Mouse (Mus musculus) hindlimb bud, embryonic 11.5 days (tissue): ENCODE results near the gene Tex44.

Experiments
- DNase-seq: peaks from one replicate; pipeline ENCODE4 v3.0.0-alpha.2; 2012; ENCODE audit warnings: low read depth, low spot score; ENCODE audit errors: extremely low spot score

The Tex44 gene

GRCm38 (mm10) chr1:86426128-86426527 lies at the start of gene Tex44, which contains the start of gene Nmur1:
Tex44 (plus strand) TSS chr1:86426329.
Nmur1 (minus strand) TSS chr1:86426228.
- no peak for DNase-seq

DNA sequence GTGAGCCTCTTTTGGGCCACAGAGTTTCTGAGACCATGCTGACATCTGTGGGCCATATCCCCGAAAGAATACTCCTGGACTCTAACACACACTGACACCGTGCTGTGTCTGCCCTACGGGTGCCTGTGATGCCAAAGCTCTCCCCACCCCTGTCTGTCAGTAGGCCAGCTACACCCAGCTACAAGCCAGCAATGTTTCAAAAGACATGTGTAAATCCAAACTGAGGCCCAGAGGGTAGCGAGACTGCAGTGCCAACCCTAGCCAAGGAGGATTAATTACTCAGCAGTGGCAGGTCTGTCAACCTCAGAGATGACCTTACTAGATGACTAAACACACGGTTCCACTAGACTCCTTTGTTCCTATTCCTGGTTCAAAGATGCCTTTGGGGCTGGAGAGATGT lies 49.8 kb upstream of the Tex44 start:
- DNase-seq: no peak

DNA sequence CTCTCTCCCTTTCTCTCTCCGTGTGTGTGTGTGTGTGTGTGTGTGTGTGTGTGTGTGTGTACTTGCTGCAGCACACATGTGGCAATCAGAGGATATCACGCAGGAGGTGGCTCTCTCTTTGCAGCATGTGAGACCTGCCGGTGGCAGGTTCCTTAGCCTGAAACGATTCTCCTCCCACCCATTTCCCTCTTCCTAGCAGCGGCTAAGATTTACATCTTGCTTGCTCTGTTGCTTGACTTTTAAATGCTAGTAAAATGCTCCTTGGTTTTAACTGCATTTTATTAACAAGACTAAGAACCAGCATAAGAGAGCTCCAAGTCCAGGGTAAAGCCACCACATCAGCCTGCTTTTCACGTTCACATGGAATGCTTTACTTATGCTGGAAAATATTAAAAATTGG lies 47.5 kb upstream of the Tex44 start:
- DNase-seq: no peak

- no peak for DNase-seq
These were observed 47.0 kb upstream of the Tex44 start for GRCm38 (mm10) chr1:86379161-86379569.

DNA sequence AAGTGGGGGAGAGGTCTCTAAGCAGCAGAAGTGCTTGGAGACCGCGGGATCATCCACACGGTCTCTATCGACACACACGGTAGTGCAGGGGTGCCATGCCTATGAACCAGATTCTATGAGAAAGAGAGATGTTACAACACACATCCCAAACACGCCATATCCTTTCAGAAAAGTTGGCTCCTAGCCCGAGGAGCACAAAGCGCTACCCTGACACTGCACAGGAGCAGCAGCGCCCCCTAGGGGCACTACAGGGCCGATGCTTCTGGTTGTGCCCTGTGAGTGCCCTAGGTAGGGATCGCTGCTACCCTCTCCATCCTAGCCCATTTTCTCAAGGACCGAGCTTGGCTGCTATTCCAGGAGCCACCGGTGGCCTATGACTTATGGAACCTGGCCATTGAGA lies 45.1 kb upstream of the Tex44 start:
- no peak for DNase-seq

DNA sequence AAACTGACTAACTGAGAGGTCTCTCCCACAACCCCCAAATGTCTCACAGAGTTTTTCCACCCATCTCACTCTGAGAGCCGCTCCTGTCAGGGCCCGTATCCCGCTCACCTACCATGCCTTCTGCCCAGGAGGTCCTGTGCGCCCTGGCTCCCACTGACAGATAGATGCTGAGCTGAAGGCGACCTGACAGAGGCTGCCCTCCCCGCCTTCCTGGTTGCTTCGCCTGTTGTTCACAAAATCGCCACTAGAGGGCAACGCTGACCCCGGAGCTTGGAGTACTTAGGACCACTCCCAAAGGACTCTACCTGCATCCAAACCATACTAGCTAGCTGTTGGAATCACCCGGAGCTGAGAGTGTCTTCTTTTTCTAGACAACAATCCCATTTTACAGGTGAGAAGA lies 36.9 kb upstream of the Tex44 start:
- DNase-seq: no peak

DNA sequence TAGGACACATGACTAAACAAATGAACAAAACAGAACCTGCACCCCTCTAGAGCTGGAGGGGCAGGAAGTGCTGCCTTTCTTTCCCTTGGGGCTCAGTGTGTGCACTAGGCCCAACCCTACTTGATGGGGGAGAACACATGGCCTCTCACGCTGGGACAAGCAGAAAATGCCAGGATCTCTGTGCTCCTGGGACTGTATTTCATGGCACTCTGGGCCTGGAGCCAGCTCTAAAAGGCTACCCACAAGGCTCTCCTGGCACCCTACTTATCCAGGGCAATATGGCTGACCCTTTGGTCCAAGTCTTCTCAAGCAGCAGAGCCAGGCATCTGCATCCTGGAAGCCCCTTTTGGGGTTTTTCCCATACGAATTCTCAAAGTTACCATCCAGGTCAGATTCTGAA lies 34.7 kb upstream of the Tex44 start:
- no peak for DNase-seq

- no peak for DNase-seq
These were observed 32.9 kb upstream of the Tex44 start for GRCm38 (mm10) chr1:86393219-86393618.

DNA sequence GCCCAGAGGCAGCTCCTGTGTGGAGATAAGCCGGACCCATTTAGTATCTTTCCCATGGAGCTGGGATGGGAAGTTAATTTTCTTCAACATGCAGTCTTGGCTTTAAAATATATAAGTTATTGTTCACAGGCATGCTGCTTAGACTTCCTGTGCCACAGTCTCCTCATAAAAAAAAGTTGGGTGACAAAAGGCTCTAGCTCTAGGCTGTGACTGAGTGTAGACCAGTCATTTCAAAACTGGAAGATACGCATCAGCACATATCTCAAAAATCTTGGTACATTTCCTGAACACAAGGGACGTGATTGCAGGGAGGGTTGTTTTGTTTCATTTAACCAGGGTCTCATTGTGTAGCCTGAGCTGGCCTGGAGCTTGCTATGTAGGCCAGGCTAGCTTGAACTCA lies 31.9 kb upstream of the Tex44 start:
- DNase-seq: no peak

DNA sequence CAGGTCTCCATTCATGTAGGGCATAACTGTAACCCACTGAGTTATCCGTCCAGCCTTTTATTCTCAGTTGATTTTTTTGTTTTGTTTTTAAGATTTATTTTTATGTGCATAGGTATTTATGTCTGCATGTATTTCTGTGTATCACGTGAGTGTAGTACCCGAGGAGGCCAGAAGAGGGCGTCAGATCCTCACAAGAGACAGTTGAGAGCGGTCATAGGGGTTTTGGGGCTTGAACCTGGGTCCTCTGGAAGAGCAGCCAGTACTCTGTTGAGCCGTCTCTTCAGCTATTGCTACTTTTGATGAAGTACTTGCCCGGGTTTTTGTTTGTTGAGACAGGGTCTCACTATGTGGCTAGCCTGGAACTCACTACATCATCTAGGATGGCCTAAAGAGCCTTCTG lies 30.2 kb upstream of the Tex44 start:
- no peak for DNase-seq

GRCm38 (mm10) chr1:86397621-86398020 lies 28.5 kb upstream of the Tex44 start:
- DNase-seq: no peak

- no peak for DNase-seq
These were observed 27.9 kb upstream of the Tex44 start for GRCm38 (mm10) chr1:86398222-86398621.

DNA sequence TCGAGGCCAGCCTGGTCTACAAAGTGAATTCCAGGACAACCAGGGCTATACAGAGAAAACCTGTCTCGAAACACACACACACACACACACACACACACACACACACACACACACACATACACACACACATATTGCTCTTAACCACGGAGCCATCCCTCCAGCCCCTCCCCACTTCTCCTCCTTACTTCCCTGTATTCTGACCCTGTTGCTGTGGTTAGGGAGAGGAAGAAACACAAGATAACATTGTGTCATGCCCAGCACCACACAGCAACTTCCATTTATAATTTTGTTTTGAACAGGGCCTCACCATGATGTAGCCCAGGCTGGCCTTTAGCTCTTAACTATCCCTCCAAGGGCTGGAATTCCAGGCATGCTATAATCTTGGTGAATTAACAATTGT lies 26.8 kb upstream of the Tex44 start:
- DNase-seq: no peak

DNA sequence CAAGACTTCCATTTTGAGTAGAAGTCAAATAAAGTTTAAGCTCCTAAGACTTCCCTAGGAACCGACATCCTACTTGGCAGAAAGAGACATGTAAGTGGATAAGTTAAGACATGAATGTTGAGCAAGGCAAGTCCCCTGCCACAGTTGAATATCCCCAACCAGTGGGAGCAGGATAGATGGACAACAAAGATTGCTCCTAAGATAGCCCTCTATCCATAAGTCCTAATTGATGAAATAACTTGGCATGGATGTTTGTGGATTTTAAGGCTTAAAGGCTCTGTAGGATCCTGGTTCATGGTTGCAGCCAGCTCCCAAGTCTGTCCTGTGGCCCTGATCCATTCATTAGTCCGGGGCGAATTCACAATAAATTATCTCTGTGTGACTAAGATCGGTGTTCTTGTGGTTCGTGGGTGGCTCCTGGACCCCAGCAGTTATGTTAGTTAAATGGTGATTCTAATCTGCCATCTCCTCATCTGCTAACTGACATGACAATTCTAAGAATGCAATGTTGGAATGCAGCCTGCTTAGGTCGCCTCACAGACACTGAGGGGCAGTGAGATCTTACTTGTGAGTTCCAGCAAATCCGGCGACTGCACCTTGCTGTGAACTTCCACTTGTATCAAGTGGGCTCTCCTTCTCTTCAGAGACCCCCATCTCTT lies 25.9 kb upstream of the Tex44 start:
- no peak for DNase-seq

DNA sequence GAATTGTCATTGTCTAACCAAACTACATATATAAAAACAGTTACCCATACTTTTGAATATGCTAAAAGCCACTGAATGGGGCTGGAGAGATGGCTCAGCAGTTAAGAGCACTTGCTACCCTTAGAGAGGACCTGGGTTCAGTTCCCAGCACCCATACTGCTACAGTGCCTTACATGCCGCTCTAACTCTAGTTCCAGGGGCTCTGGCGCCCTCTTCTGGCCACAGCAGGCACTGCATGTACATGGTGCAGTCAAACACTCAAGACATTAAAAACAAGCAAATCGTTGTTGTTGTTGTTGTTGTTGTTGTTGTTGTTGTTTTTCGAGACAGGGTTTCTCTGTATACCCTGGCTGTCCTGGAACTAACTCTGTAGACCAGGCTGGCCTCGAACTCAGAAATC lies 21.3 kb upstream of the Tex44 start:
- DNase-seq: no peak

GRCm38 (mm10) chr1:86406313-86406712 lies 19.8 kb upstream of the Tex44 start:
- no peak for DNase-seq

DNA sequence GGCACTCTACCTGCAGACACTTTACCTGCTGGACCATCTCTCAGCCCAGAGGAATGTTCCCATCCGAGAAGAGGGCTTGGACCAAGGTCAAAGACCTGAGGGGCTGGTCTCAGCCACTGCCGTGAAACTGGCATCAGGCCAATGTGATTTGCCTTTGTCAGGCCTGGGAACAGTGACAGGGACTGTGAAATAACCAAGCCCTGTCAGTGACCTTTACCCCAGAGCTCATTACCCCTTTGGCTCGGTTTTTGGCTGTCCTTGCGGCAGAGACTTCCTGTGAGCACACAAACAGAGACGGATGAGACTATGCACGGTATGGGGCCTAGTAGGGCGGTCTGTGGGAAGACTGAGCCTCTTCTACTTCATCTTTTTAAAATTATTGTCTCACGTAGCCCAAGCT lies 19.2 kb upstream of the Tex44 start:
- no peak for DNase-seq

DNA sequence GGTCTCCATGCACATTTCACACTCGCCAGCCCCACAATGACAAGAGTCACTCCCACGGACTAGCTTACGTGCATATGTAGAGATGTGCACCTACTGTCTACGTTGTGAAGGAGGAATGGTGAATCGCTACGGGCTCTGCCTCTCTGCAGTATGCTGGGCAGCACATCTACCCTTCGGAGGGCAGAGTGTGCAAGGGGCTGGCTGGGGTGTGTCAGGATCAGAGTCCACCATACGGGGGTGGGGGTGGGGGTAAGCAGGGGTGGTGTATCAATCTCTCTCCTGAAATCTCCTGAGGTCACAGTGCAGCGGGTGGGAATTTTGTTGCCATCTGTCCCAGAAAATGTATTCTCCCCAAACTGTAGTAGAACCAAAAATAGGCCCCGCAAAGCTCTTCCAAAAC lies 17.6 kb upstream of the Tex44 start:
- DNase-seq: no peak

DNA sequence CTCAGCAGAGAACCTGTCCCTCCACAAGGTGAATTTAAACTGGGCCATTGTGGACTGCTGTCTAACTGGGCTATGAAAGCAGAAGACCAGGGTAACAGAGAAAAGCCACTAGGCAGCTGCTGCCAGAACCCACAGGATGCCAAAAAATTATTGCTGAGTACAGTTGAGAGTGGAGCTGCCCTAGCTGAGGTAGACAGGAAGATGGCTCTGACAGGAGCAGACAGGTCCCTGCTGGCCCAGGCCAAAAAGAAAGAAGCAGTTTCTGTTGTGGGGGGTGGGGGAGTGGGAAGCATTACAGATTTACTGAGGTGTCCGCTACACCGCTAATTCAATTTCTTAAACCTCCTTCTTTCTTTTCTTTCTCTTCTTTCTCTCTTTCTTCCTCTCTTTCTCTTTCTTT lies 16.7 kb upstream of the Tex44 start:
- DNase-seq: no peak

- no peak for DNase-seq
These were observed 11.4 kb upstream of the Tex44 start for GRCm38 (mm10) chr1:86414715-86415114.

DNA sequence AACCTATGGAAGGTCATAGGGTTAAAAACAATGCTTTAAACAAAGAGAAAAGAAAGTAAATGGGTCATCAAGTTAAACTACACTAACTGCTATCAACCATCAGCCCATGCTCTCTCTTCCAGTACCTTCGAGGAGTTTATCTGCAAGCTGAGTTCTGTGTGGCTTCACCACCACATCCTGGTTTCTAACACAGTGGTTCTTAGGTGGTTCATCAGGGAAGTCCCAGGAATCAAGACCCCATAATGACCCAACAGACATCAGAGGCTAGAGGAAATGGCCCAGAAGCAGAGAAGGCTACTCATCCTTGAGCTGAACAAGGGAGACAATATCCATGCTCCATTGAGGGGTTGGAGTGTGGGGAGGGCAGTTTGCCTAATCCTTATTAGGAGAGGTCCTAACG lies 11.0 kb upstream of the Tex44 start:
- no peak for DNase-seq

- no peak for DNase-seq
These were observed 10.4 kb upstream of the Tex44 start for GRCm38 (mm10) chr1:86415612-86416184.

DNA sequence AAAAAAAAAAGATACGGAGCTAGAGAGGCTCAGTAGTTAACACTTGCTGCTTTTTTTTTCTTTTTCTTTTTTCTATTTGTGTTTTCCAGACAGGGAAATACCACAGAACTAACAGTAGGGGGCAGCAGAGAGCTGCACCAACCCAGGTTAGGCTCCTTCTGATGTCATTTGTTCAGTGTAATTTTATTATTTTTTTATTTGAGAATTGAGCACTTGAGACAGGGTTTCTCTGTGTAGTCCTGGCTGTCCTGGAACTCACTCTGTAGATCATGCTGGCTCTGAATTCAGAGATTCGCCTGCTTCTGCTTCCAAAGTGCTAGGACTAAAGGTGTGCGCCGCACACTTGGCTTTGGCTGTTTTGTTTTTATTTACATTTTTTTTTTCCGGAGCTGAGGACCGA lies 9.8 kb upstream of the Tex44 start:
- no peak for DNase-seq
